Comparison of ENCODE assay signal across 8 mouse cellular contexts in the genomic region with DNA sequence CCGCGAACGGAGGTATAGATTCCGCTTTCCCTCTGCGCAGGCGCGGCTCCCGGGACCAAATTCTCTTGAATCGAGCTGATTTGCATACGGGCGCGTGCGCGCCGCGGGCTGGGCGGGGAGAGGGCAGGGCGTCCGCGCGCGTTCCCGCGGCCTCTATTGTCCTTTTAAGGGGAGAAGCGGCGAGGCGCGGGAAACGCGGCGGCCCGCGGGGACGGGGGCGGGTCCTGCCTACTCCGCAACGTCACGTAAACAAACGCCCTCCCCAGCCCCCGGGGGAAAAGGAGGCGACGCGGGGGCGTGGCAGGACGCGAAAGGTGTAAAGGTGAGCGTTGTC. TPM values are rescaled to one million over a fixed set of nuclear protein-coding genes. Genes with fewer than 3 reads are reported as not detected.
DNase-seq lines count a peak whose midpoint lies in the region; ATAC-seq and TF ChIP-seq lines count a peak whose summit lies in the region.

A gene (minus strand): TSS at position 59 of the 334 bp plus-strand sequence.

- ATAC-seq in embryonic facial prominence, embryonic 15.5 days (ENCODE audit: insufficient number of reproducible peaks, low FRiP score, low TSS enrichment, low read depth), result peak; percentile 89
- ATAC-seq in limb, embryonic 14.5 days (ENCODE audit: low FRiP score, low read depth), result peak; percentile 78
- peak; percentile 78 for ATAC-seq in midbrain, postnatal 0 days (ENCODE audit: low FRiP score)

- no peak for TF ChIP-seq CTCF in bone marrow, adult 2 months (IDR thresholded peaks at IDR 0.05; ENCODE audit: control insufficient read depth, insufficient read depth, low read length)
- no peak for TF ChIP-seq CTCF in midbrain, postnatal 0 days (IDR thresholded peaks at IDR 0.05)

- no peaks in the 10 kb centered on the region for H3K9me3 ChIP-seq in embryonic facial prominence, embryonic 15.5 days (replicated peaks)
- H3K9me3 ChIP-seq in limb, embryonic 14.5 days (ENCODE audit: control insufficient read depth, low read length), result no peaks in the 10 kb centered on the region
- no peaks in the 10 kb centered on the region for H3K9me3 ChIP-seq in midbrain, postnatal 0 days (ENCODE audit: low read length)

- no peaks in the 10 kb centered on the region for H3K36me3 ChIP-seq in embryonic facial prominence, embryonic 15.5 days
- H3K36me3 ChIP-seq in limb, embryonic 14.5 days (ENCODE audit: control insufficient read depth, insufficient read depth, low read length), result 0 out of 2 replicates have a peak, but pooled peaks cover 4% of the 10 kb centered on the region
- H3K36me3 ChIP-seq in midbrain, postnatal 0 days (ENCODE audit: insufficient read depth, low read length), result no peaks in the 10 kb centered on the region

- WGBS in bone marrow, adult 2 months, result under 1% methylated on average over 46 of the region's 47 CpGs
- WGBS in embryonic facial prominence, embryonic 15.5 days, result under 1% methylated on average over 47 of the region's 47 CpGs
- under 1% methylated on average over 47 of the region's 47 CpGs for WGBS in limb, embryonic 14.5 days
- WGBS in midbrain, postnatal 0 days, result under 1% methylated on average over 31 of the region's 47 CpGs

- H3K4me3 ChIP-seq in bone marrow, adult 2 months (replicated peaks; ENCODE audit: control insufficient read depth, low read depth, low read length), result peak within 1 kb of the TSS; percentile 96
- H3K4me3 ChIP-seq in embryonic facial prominence, embryonic 15.5 days (replicated peaks), result peak within 1 kb of the TSS; percentile 77
- peak within 1 kb of the TSS; percentile 81 for H3K4me3 ChIP-seq in limb, embryonic 14.5 days (replicated peaks; ENCODE audit: low read length)
- peak within 1 kb of the TSS; percentile 81 for H3K4me3 ChIP-seq in midbrain, postnatal 0 days (ENCODE audit: low read depth, low read length)

- H3K9ac ChIP-seq in embryonic facial prominence, embryonic 15.5 days, result peak within 1 kb of the TSS; percentile 76
- H3K9ac ChIP-seq in limb, embryonic 14.5 days (ENCODE audit: low read depth, low read length, severe bottlenecking), result peak within 1 kb of the TSS; percentile 96
- H3K9ac ChIP-seq in midbrain, postnatal 0 days (replicated peaks; ENCODE audit: low read length, poor library complexity, severe bottlenecking), result peak within 1 kb of the TSS; percentile 64

- peak; percentile 99 for DNase-seq in 416B (ENCODE audit: low read depth)
- DNase-seq in heart, adult 8-10 months (ENCODE audit: low spot score), result peak; percentile 98
- DNase-seq in kidney, adult 9 months, result peak; percentile 99
- peak; percentile 98 for DNase-seq in limb, embryonic 14.5 days (ENCODE audit: low spot score)
- DNase-seq in midbrain, postnatal 0 days (ENCODE audit: low spot score), result peak; percentile 98
- DNase-seq in spleen, postnatal 14 days (ENCODE audit: low spot score in 2 of 2), result peak; percentile 95 to 97

- no peaks in the 10 kb centered on the region for H3K27me3 ChIP-seq in embryonic facial prominence, embryonic 15.5 days
- no peaks in the 10 kb centered on the region for H3K27me3 ChIP-seq in limb, embryonic 14.5 days (ENCODE audit: control insufficient read depth, insufficient read depth, low read length)
- no peaks in the 10 kb centered on the region for H3K27me3 ChIP-seq in midbrain, postnatal 0 days (ENCODE audit: insufficient read depth, low read length)

- peak within 1 kb of the TSS; percentile 60 for H3K27ac ChIP-seq in bone marrow, adult 2 months (ENCODE audit: control insufficient read depth, insufficient read depth, low read depth, low read length, poor library complexity)
- H3K27ac ChIP-seq in embryonic facial prominence, embryonic 15.5 days (replicated peaks), result peak within 1 kb of the TSS; percentile 92
- peak within 1 kb of the TSS; percentile 86 for H3K27ac ChIP-seq in limb, embryonic 14.5 days (replicated peaks; ENCODE audit: low read depth, low read length)
- H3K27ac ChIP-seq in midbrain, postnatal 0 days (ENCODE audit: low read depth, low read length), result peak within 1 kb of the TSS; percentile 26

- peak within 1 kb of the TSS; percentile 86 for H3K4me2 ChIP-seq in embryonic facial prominence, embryonic 15.5 days (replicated peaks)
- H3K4me2 ChIP-seq in limb, embryonic 14.5 days (replicated peaks; ENCODE audit: low read depth, low read length, severe bottlenecking), result peak within 1 kb of the TSS; percentile 74
- H3K4me2 ChIP-seq in midbrain, postnatal 0 days (ENCODE audit: low read depth, low read length, poor library complexity, severe bottlenecking), result peak within 1 kb of the TSS; percentile 97

- peak; percentile 47; the same call in 1 of the 2 replicates for TF ChIP-seq POLR2A in bone marrow, adult 2 months (IDR thresholded peaks at IDR 0.05; ENCODE audit: borderline replicate concordance, control insufficient read depth, low read depth, low read length)
- 0 out of 2 replicates have a peak, but pooled peaks have one; percentile 42 for TF ChIP-seq POLR2A in limb, embryonic 14.5 days (IDR thresholded peaks at IDR 0.05; ENCODE audit: borderline replicate concordance, extremely low read depth, insufficient read depth, insufficient read length)

- H3K4me1 ChIP-seq in bone marrow, adult 2 months (ENCODE audit: control insufficient read depth, insufficient read depth, low read length), result no peaks in the 10 kb centered on the region; the same call in 1 of the 2 replicates
- peaks cover 7% of the 10 kb centered on the region; the same call in 1 of the 2 replicates for H3K4me1 ChIP-seq in embryonic facial prominence, embryonic 15.5 days
- 0 out of 2 replicates have a peak, but pooled peaks cover 3% of the 10 kb centered on the region for H3K4me1 ChIP-seq in limb, embryonic 14.5 days (ENCODE audit: control insufficient read depth, insufficient read depth, low read length)
- 0 out of 2 replicates have a peak, but pooled peaks cover 3% of the 10 kb centered on the region for H3K4me1 ChIP-seq in midbrain, postnatal 0 days (ENCODE audit: insufficient read depth, low read length)

RNA-seq across cellular contexts. Expression of the gene that starts here (rescaled TPM):
- polyA plus RNA-seq in bone marrow, adult 2 months (2011; ENCODE audit: insufficient read depth, insufficient read length, low replicate concordance, missing spikeins), result 22.2 and 39.9 TPM in 2 replicates
- polyA plus RNA-seq in embryonic facial prominence, embryonic 15.5 days (2015; fragmentation: Nextera tagmentation; extraction: Ambion mirVana), result 70.7 and 76.4 TPM in 2 replicates
- 1 to 10 TPM; 2.7 to 4.9 (median 4.2) TPM for total RNA-seq in heart, adult 8-10 months (2022)
- polyA plus RNA-seq in limb, embryonic 14.5 days (2012; rRNA removed), result 24.9 and 28.3 TPM in 2 replicates
- polyA plus RNA-seq in limb, embryonic 14.5 days (2014; fragmentation: Nextera tagmentation; extraction: Ambion mirVana), result 69.9 and 81.1 TPM in 2 replicates
- 10.4 and 10.5 TPM in 2 replicates for total RNA-seq in midbrain, postnatal 0 days (2014; rRNA removed)
- 7.3 and 9.3 TPM in 2 replicates for polyA plus RNA-seq in midbrain, postnatal 0 days (2015; fragmentation: Nextera tagmentation; extraction: Ambion mirVana)

Comparison
In these comparisons a context has a peak if more than half of its experiments do, and no peak if none do; other contexts are left out.
1. Peak in every context shown above with its lines: DNase-seq, ATAC-seq, H3K4me3 ChIP-seq and H3K27ac ChIP-seq.
2. H3K27ac ChIP-seq: peak in every context shown above with its lines; median percentile 92 in embryonic facial prominence, embryonic 15.5 days; 86 in limb, embryonic 14.5 days; 60 in bone marrow, adult 2 months; 26 in midbrain, postnatal 0 days.